Mouse (Mus musculus) ovary, postnatal 10 days (tissue): Measurements from ENCODE around the gene Hes6.

Source experiments
- DNase-seq: peaks from one replicate; pipeline ENCODE4 v3.0.0; 2022; ENCODE audit warnings: low spot score

Gene Hes6

GRCm38 (mm10) chr1:91441855-91442254 is 28.0 kb upstream of the Hes6 start:
- DNase-seq: no peak

DNA sequence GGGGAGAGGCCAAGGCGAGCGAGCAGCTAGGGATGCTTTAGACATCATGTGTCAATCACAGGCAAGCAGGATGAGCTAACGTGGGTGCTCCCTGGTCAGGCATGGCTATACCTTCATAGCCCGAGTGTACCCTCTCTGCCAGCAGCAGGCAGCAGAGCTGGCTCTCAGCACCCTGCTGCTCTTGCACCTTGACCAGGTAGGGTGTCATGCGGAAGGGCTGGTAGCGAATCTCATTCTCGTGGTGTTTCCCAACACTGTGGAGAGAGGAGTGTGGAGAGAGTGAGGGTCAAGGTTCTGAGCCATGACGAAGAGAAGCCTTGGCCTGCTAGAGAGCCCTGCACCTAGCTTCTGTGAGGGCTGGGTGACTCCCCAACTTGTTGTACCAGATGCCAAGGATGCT is 25.9 kb upstream of the Hes6 start:
- no peak for DNase-seq

GRCm38 (mm10) chr1:91437573-91437972 is 23.7 kb upstream of the Hes6 start:
- no peak for DNase-seq

- DNase-seq: no peak
Observed at GRCm38 (mm10) chr1:91437083-91437400, 23.2 kb upstream of the Hes6 start.

DNA sequence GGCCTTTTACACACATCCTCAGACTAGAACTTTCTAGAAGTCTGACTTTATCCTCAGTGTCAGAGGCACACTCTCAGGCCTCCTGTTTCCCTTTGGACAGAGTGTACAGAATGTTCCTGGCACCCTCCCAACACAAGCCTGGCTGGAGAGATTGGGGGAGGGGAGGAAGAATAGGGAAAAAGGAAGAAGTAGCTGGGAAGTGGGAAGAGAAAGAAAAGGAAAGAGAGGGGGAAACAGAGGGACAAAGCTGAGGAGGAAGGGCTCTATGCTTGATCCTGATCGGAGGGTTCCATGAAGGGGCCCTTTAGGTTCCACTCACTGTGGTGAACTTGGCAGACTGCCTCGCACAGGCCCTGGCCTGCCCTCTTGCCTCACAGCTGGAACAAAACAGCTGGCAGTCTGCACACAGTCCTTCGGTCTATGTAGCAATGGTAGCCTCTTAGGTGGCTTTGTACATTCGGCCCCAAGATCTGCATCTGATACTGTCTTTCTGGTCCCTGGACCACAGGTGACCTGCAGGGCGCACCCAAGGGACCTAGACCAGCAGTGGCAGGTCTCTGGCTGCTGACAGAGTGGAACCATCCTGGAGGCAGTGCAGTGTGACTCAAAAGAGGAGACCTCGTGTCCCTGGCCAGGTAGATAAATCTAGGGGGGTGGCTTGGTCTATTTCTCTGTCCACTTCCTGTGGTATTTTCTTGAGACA is 22.7 kb upstream of the Hes6 start:
- DNase-seq: peak; percentile 41

- no peak for DNase-seq
Observed at GRCm38 (mm10) chr1:91435606-91436130, 21.8 kb upstream of the Hes6 start.

DNA sequence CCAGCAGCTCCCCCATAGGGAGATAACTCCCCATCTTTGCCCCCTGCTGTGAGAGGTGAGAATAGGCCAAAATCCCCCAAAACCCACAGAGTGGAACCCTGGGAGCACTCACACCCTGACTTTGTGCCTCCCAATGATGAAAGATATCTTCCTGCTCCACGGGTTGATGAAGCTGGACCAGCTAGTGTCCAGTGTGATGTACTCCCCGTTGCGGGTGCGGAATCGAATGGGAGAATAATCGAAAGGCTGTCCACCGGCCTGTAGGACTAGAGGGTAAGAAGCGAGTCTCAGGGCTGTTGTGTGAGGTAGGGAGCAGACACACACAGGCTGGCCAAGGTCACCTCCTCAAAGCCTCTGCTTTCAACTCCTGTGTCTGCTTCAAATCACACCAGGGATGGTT is 21.1 kb upstream of the Hes6 start:
- no peak for DNase-seq

- DNase-seq: no peak
Observed at GRCm38 (mm10) chr1:91430761-91431160, 16.9 kb upstream of the Hes6 start.

DNA sequence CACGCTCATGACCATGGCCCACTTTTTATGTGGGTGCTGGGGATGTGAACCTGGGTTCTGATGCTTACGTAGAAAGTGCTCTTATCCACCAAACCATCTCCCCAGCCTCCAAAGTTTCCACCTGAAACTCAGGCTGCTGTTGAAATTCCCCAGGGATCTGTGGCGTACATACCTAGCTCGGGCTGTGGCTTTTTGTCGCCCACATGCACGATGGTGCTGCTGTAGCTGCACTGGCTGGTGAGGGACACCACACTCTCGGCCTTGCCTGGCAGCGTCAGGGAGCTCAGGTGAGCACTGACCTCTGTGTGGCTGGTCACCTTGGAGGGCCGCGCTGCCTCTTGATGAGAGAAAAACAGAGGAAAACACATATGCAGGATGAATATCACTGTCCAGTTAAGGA is 15.4 kb upstream of the Hes6 start:
- DNase-seq: no peak

DNA sequence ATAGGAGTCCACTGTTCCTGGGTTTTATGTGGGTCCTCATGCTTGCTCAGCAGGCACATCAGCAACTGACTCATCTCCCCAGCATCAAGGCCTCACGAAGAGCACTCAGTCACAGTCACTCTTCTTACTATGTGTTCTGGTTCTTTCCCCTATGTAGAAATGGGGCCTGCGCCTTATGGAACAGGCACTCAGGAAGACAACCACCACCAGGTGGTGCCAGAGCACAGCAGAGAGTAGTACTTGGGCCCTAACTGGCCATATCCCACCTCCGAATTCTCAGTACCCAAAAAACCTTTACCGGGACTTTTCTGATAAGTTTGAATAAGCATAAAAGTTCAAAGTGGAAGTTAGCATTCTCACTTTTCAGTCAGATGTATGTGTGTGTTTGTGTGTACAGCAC is 14.8 kb upstream of the Hes6 start:
- peak; percentile 71 for DNase-seq

DNA sequence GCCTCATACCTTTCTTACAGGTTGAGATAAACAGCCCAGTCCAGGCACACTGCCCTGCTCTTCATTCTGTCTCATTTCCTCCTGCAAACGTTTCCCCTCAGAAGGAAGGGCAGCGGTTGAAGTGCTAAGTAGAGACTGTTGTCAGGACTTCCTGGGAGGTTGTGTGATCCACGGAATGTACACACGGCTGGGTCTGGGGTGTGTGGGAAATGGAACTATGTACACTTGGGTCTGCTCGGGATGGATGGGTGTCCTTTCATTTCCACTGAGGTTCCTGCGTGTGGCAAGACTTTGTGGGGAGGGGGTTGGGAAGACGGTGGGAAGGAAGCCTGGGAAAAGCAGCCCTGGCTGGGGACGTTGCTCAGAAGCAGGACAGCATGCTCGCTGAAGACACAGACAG is 12.6 kb upstream of the Hes6 start:
- DNase-seq: no peak

GRCm38 (mm10) chr1:91420601-91421065 is 6.8 kb upstream of the Hes6 start:
- DNase-seq: no peak

DNA sequence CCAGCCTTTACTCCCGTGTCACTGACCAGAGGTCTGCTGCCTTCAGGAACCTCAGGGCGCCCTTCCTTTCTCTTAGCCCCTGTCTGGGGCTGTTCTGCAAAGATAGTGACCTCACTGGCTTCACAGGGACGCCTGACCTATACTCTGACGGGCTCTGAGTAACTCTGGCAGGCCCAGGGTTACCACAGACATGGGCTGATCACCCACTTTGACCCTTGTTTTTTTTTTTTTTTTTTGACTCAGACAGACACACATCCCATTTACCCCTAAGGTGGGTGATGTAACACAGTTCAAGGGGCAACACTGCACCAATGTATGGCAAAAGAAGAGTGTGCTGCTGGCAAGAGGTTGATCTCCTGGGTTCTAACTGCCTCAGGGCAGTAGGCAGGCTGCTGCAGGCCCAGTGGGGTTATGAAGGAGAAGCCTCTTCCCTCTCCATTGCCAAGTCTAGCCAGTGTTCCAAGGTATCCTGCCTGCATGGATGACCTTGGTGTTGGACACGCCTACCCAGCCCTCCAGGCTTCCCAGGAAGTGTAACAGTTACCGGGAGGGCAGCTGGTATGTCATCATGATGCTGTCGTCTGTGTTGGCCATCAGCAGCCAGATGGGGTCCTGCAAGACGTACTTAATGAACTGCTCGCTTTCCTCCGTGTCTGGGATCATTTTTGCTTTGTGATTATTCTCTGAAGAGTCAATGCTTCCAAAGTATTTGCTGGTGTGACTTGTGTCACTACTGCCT is 6.2 kb upstream of the Hes6 start:
- no peak for DNase-seq

DNA sequence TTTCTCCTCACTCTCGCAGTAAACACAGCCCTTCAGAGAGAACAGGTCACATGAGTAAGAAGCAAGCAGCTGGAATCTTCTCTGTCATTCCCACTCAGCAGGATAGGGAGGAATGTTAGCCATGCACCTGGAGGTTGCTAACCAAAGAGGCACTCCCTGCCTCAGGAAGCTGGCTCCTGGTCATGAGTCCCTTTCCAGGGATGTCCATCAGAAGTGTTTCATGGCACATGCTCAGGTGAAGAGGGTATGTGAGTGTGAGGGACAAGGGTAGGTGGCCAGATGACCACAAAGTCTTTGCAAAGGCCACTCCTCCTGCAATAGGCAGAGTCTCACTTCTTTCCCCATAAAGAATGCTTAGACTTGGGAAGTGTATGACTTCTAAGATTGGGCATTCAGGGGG is 4.2 kb upstream of the Hes6 start:
- no peak for DNase-seq

DNA sequence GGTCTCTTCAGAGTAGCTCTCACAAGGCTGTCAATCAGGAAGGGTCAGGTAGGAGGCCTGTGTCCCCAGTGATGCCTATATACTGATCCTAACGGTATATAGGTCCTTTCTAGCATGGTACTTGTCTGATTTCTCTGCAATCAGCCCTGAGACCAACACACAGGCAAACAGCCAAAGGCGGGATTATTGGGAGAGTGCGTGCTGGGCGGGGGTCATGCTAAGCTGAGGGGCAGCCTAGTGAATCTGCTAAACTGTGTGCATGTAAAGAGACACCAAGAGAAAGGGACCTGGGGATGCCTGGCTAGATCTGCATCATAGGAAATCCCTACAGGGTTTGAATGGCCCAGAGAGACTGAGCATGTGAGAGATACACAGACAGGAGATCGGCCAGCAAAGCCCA is 1.5 kb upstream of the Hes6 start:
- no peak for DNase-seq

DNA sequence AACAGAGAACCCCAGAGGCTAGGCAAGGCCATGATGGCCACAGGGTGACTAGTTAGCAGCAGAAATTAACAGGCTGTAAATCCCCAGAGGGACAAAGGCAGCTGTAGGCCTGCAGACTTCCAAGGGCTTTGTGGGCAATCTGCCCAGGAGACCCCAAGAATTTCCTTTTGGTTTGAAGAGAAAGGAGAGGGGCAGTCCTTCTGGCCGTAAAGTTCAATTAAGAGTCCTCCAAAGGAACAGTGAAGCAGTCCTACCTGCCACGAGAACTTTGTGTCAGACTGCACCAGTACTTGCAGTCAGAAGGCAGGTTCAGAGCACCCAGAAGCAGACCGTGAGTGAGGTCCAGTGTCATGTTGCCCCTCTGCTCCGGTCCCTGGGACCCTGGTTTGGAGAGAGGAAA is 1.1 kb upstream of the Hes6 start:
- no peak for DNase-seq

DNA sequence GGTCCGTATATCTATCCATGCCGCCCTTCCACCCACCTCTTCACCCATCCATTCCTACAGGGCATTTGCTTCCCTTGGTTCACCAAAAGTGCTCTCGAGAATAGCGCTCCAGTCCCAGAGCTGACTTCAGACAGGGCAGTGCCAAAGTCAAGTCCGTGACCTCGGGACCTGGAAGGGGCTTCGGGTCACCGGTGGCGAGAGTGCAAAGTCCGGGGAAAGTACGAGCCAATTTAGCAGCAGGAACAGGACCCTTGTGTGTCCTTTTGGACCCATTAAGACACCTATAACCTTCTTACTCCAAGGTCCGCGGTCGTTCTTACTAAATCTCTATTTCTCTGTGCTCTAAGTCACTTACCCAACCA is 321 bp downstream of the Hes6 start:
- DNase-seq: no peak

DNA sequence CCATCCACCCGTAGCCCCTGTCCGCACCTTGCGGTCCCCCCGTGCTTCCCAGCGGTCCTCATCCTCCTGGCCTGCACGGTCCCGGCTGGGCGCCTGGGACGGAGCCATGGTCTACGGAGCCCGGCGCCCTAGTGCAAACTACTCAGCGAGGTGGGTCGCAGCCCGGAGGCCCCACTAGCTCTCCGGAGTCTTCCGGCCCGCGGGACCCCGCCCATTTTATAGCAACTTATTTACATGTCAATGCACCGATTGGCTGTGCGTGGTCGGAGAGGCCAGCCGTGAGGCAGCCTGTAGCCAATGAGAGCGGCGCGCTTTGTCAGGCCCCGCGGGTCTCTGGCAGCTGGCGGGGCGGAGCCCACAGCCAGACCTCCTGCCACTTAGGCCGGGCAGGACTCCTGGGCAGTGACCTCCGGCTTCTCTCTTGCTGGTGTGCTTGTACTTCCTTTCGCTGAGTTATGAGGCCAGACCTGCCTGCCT is 770 bp downstream of the Hes6 start:
- DNase-seq: peak; percentile 68

- no peak for DNase-seq
Observed at GRCm38 (mm10) chr1:91412286-91413029, 1.4 kb downstream of the Hes6 start.

- no peak for DNase-seq
Observed at GRCm38 (mm10) chr1:91411631-91412285, 2.1 kb downstream of the Hes6 start.

DNA sequence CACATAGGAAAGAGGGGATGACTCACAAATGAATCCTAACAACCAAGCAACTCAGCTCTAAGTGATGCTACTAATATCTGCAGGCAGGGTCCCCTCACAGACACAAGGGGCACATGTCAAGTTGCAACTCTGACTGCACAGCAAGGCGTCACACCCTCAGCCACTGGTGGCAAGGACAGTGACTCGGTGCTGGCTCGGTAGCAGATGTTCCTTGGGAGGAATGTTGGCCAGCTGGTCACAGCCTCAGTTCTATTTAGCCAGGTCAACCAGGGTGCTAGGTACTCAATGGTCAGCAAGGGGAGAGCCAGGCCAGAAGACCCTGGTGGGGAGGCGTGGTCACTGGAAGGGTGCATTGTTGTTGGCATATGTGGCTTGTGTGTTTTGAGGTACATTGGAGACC is 6.0 kb downstream of the Hes6 start:
- DNase-seq: no peak

DNA sequence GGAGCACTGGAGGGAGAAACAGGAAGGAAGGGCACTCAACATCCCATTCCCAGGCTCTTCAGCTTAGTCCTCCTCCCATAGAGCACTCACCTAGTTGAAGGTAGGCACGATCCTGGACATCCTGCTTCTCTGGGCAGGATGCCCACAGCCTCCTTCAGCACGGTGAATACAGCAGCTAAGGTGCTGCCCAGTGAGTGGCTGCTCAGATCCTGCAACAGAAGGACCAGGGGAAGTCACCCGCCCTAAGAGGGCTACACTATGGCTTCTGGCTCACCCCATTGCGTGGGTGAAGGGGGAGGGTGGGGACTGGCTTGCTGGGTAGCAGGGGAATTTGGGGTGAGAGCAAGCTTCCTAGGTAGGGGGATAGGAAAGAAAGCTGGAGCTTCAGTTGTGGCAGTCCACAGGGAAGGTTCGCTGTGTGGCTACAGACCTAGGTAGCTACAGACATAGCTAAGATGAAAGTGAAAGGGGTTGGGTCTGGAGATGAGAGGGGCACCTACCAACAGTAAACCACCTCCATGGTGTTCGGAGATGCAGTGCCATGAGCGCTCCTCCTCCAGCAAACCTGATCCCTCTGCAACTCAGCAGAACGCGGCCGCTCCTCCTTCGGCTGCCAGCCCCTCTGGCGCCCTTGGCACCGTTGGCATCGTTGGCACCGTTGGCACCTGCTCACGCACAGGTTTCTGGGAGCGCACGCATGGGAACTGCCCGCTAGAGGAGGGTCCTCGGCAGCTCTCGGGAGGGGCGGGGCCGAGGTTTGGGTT is 8.2 kb downstream of the Hes6 start:
- DNase-seq: no peak
